Mouse (Mus musculus) limb, embryonic 11.5 days (tissue): Measurements from ENCODE around the gene Grm3. TPM values are rescaled to one million over a fixed set of nuclear protein-coding genes. Genes with fewer than 3 reads are reported as not detected.

Experiments used
- ATAC-seq: fragments of 200-750 bp; cut with Nextera tagmentation; 2 replicates; pipeline ENCODE4 v1.8.0; 2017; ENCODE audit warnings: low read depth; ENCODE audit not compliant: insufficient number of reproducible peaks, low FRiP score, low TSS enrichment
- DNase-seq: peaks from one replicate; pipeline ENCODE4 v3.0.0-alpha.2; 2015; ENCODE audit warnings: low spot score
- H3K27ac ChIP-seq: fragments of 300-500 bp; sonication (generic); replicated peaks from 2 replicates; pipeline ENCODE4 v1.5.1; 2014; ENCODE audit warnings: low read depth, mild to moderate bottlenecking, low read length
- H3K27me3 ChIP-seq: fragments of 300-500 bp; sonication (generic); 2 replicates; pipeline ENCODE4 v1.6.1; 2014; ENCODE audit warnings: mild to moderate bottlenecking, low read length, mixed read lengths; ENCODE audit not compliant: control insufficient read depth, insufficient read depth
- H3K36me3 ChIP-seq: fragments of 300-500 bp; sonication (generic); 2 replicates; pipeline ENCODE4 v1.6.1; 2014; ENCODE audit warnings: mild to moderate bottlenecking, low read length, moderate library complexity, mixed read lengths; ENCODE audit not compliant: control insufficient read depth, insufficient read depth
- H3K4me1 ChIP-seq: fragments of 300-500 bp; sonication (generic); 2 replicates; pipeline ENCODE4 v1.6.1; 2014; ENCODE audit warnings: low read length, mixed read lengths; ENCODE audit not compliant: control insufficient read depth, insufficient read depth
- H3K4me2 ChIP-seq: fragments of 300-500 bp; sonication (generic); 2 replicates; pipeline ENCODE4 v1.6.1; 2014; ENCODE audit warnings: low read depth, mild to moderate bottlenecking, moderate library complexity; ENCODE audit not compliant: severe bottlenecking
- H3K4me3 ChIP-seq: fragments of 300-500 bp; sonication (generic); 2 replicates; pipeline ENCODE4 v1.5.1; 2014; ENCODE audit warnings: low read depth, low read length
- H3K9ac ChIP-seq: fragments of 300-500 bp; sonication (generic); 2 replicates; pipeline ENCODE4 v1.6.1; 2014; ENCODE audit warnings: mild to moderate bottlenecking, low read length
- H3K9me3 ChIP-seq: fragments of 300-500 bp; sonication (generic); 2 replicates; pipeline ENCODE4 v1.6.1; 2016; ENCODE audit warnings: low read length; ENCODE audit not compliant: control insufficient read depth
- WGBS: fragments of 180-500 bp; shearing (Covaris S2); extraction: QIAGEN DNeasy Blood & Tissue Kit; methylation state at CpG from one replicate; pipeline ENCODE4 v1.1.7; 2014; 5-methylcytosine and 5-hydroxymethylcytosine counted together
- polyA plus RNA-seq: library from polyadenylated mRNA; unstranded; fragments of >200 nt; fragmentation: Nextera tagmentation; extraction: Ambion mirVana; gene quantifications from 2 replicates; pipeline ENCODE4 v1.2.1, GENCODE M21; 2014

Gene Grm3
- polyA plus RNA-seq, 1 experiment from 2014 or later: not detected

- Histone ChIP-seq H3K4me1 (no peaks in the 10 kb centered on the region), H3K27ac (no peak overlapping the region), H3K27me3 (no peaks in the 10 kb centered on the region), H3K9me3 (no peaks in the 10 kb centered on the region), H3K9ac (no peak overlapping the region), H3K4me2 (no peak overlapping the region), H3K4me3 (no peak overlapping the region), H3K36me3 (no peaks in the 10 kb centered on the region)
- DNase-seq (no peak), ATAC-seq (no peak)
- 89% methylated on average over 1 of the region's 1 CpGs for WGBS
Measured at GRCm38 (mm10) chr5:9707096-9707495, 17.9 kb downstream of the Grm3 start.

DNA sequence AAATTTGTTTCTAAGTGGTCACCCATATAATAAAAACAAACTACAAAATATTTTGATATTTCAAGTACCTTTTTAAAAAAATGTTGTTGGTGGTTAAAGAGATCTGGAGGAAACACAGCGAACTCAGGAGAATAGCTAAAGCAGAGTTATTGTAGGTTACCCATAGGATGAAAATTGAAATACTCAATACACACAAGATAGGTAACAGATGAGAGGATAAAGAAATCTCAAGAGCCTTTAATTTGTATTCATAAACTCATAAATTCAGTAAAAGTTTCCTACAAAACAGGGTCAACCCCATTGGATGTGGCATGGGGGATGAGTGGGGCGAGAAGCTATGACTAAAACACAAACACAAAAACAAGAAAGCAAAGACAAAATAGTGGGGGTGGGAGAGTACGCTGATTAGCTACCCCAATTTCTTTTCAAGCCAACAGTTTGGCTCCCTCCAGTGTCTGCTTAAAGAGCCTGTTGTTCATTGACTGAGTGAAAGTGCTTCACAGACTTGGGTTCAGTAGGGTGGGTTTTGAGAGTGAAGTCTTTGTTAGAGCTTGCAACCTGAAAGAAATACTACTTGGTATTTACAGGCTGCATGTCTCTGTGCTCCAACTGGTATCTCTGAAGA lies 21.5 kb downstream of the Grm3 start:
- ATAC-seq (no peak), DNase-seq (no peak)
- H3K4me2 ChIP-seq: no peak overlapping the region
- no peaks in the 10 kb centered on the region for H3K27me3 ChIP-seq
- H3K4me3 ChIP-seq: no peak overlapping the region
- no peak overlapping the region for H3K27ac ChIP-seq
- H3K9ac ChIP-seq: no peak overlapping the region
- no peaks in the 10 kb centered on the region for H3K36me3 ChIP-seq
- no peaks in the 10 kb centered on the region for H3K4me1 ChIP-seq
- 37% methylated on average over 3 of the region's 3 CpGs for WGBS
- H3K9me3 ChIP-seq: no peaks in the 10 kb centered on the region

DNA sequence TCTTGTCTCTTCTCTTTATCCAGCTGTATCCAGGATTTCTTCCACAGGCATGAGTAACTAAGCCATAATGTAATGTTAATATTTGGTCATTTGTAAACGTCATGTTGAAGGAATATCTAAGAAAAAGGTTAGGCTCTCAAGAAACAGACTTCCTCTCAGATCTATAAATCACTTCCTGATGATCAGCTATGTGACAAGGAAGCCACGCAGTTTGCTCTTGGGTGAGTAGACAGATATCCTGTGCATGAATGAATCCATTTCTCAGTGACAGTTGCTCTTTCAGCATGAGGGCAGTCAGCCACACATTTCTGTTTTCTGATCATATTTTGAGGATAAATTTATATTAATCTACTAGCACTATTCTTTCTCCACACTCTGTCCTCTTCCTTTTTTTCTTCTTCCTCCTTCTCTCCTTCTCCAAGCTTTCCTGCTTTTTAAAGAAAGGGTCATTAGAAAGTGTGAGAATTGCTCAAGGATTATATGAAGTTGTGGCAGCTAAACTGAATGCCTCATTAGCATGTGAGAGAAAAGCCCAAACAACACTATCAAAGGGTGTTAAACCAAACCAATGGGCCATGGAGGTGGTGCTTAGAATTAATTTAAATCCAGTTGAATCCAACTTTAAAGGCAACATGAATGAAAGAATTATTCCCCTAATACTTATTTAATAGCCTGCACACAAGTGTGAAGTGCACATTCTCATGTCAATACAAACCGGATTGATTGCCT lies 22.1 kb downstream of the Grm3 start:
- H3K9ac ChIP-seq: no peak overlapping the region
- H3K4me2 ChIP-seq: no peak overlapping the region
- H3K4me3 ChIP-seq: no peak overlapping the region
- H3K27ac ChIP-seq: no peak overlapping the region
- no peak for DNase-seq
- 27% methylated on average over 3 of the region's 3 CpGs for WGBS
- no peaks in the 10 kb centered on the region for H3K36me3 ChIP-seq
- H3K9me3 ChIP-seq: no peaks in the 10 kb centered on the region
- no peaks in the 10 kb centered on the region for H3K27me3 ChIP-seq
- H3K4me1 ChIP-seq: no peaks in the 10 kb centered on the region
- ATAC-seq: no peak

DNA sequence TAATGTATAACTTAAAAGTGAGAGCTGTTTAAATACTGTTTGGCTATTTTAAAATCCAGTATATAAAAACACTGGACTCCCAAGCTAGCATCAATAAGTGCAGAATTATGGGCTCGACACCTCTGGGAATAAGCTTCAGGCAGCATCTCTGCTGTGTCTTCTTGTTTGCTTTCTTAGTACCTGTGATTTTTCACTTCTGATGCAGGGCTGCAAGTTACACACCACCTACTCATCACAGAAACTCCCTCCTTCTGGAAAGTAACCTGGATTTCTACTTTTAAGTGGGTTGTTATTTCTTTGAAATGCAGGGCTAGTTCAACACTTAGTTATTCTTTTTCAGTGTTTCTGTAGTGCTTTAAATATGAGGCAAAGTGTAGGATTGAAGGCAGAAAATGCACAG lies 32.6 kb downstream of the Grm3 start:
- no peaks in the 10 kb centered on the region for H3K4me1 ChIP-seq
- no peak overlapping the region for H3K4me3 ChIP-seq
- H3K36me3 ChIP-seq: no peaks in the 10 kb centered on the region
- H3K4me2 ChIP-seq: no peak overlapping the region
- no peaks in the 10 kb centered on the region for H3K27me3 ChIP-seq
- WGBS: 83% methylated on average over 1 of the region's 1 CpGs
- H3K9ac ChIP-seq: no peak overlapping the region
- DNase-seq: no peak
- no peak overlapping the region for H3K27ac ChIP-seq
- ATAC-seq: no peak
- no peaks in the 10 kb centered on the region for H3K9me3 ChIP-seq

DNA sequence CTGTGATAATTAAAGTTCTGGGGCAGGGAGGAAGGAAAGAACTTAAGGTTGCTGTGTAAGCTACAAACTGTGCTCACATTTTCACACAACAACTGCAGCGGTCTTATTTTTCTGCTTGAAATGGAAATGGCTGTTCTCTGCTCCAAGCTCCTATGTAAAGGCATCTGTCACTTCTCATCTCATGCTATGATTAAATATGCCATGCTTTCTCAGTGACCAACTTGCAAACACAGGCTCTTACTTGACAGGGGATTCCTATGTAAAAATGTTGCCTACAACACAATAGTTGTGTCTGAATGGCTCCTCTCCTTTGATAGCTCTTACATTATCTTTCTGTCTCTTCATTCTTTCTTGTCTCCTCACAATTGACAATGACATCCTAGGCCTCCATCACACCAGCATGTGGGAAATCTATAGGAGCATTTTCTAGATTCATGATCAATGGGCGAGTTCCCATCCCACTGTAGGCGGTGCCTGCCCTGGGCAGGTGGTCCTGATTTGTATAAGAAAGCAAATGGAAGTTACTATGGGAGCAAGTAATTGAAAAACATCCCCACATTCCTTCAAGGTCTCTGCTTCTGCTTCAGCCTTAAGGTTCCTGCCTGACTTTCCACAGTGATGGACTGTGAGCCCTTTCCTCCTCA lies 34.2 kb downstream of the Grm3 start:
- H3K27me3 ChIP-seq: no peaks in the 10 kb centered on the region
- no peaks in the 10 kb centered on the region for H3K9me3 ChIP-seq
- H3K4me3 ChIP-seq: no peak overlapping the region
- whole genome bisulfite sequencing: 49% methylated on average over 3 of the region's 3 CpGs
- no peaks in the 10 kb centered on the region for H3K36me3 ChIP-seq
- DNase-seq: no peak
- H3K27ac ChIP-seq: no peak overlapping the region
- H3K4me2 ChIP-seq: no peak overlapping the region
- H3K9ac ChIP-seq: no peak overlapping the region
- no peaks in the 10 kb centered on the region for H3K4me1 ChIP-seq
- ATAC-seq: no peak

DNA sequence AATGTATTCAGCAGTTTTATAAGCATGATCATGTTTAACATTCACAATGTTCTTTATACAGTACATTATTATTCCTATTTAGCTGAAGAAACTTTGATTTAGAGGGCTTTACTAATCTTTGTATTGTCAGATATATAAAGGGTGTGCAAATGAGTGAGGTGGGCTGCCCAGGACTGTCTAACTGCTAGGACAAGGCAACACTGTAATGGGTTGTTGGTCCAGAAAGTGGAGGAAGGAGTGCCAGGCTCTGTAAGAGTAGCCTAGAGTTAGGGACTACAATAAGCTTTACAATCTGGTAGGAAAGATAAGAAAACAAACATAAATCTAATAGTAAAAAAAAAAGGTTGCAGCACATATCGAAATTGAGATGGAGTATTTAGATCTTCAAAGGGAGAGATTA lies 34.8 kb downstream of the Grm3 start:
- Histone ChIP-seq H3K4me3 (no peak overlapping the region), H3K27ac (no peak overlapping the region), H3K9me3 (no peaks in the 10 kb centered on the region), H3K9ac (no peak overlapping the region), H3K4me1 (no peaks in the 10 kb centered on the region), H3K27me3 (no peaks in the 10 kb centered on the region), H3K36me3 (no peaks in the 10 kb centered on the region), H3K4me2 (no peak overlapping the region)
- ATAC-seq (no peak), DNase-seq (no peak)
- WGBS: 36% methylated on average over 1 of the region's 1 CpGs

- no peak overlapping the region for H3K4me3 ChIP-seq
- DNase-seq: no peak
- no peak overlapping the region for H3K9ac ChIP-seq
- H3K9me3 ChIP-seq: no peaks in the 10 kb centered on the region
- no peak overlapping the region for H3K4me2 ChIP-seq
- no peaks in the 10 kb centered on the region for H3K4me1 ChIP-seq
- H3K27me3 ChIP-seq: no peaks in the 10 kb centered on the region
- no peaks in the 10 kb centered on the region for H3K36me3 ChIP-seq
- WGBS: 64% methylated on average over 2 of the region's 2 CpGs
- no peak for ATAC-seq
- H3K27ac ChIP-seq: no peak overlapping the region
Measured at GRCm38 (mm10) chr5:9683204-9683603, 41.8 kb downstream of the Grm3 start.

DNA sequence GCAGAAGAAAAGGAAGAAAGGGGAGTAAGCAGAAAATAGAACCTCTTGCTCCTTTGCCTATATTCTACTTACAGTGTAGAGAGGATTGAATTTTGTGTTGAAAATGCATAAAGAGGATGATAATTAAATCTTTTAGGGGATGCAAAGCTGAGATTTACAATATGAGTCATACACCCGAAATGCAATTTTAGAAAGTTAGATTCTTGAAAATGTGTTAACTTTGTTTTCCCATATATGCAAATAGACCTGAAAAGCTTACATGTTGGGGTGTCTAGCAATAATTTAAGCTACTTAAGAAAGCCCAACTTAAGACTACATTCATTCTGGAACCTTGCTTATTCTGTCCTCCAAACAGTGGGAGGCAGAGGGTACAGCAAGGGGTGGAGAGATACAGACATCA lies 56.0 kb downstream of the Grm3 start:
- WGBS: 84% methylated on average over 1 of the region's 1 CpGs
- H3K4me2 ChIP-seq: no peak overlapping the region
- no peak for ATAC-seq
- H3K27ac ChIP-seq: no peak overlapping the region
- no peaks in the 10 kb centered on the region for H3K27me3 ChIP-seq
- no peaks in the 10 kb centered on the region for H3K9me3 ChIP-seq
- H3K4me3 ChIP-seq: no peak overlapping the region
- no peaks in the 10 kb centered on the region for H3K4me1 ChIP-seq
- no peaks in the 10 kb centered on the region for H3K36me3 ChIP-seq
- H3K9ac ChIP-seq: no peak overlapping the region
- DNase-seq: no peak
